Mouse (Mus musculus) G1E-ER4 (cell line): ENCODE data around the gene Alkbh3. TPM values are rescaled to one million over a fixed set of nuclear protein-coding genes. Genes with fewer than 3 reads are reported as not detected.

ENCODE experiments used
- GATA1 ChIP-seq: IDR thresholded peaks from one replicate; pipeline ENCODE4 v1.8.0; 2012; ENCODE audit warnings: low read length, inconsistent platforms
- polyA plus RNA-seq: library from polyadenylated mRNA; stranded (reverse); fragments of >175 nt; gene quantifications from 2 replicates; pipeline ENCODE4 v1.2.3, GENCODE M21; 2012

Alkbh3 gene
- polyA plus RNA-seq, 1 experiment = 25.4 TPM

GRCm38 (mm10) chr2:93975526-93976435 is 34.8 kb downstream of the Alkbh3 start:
- TF ChIP-seq GATA1 = no peak

GRCm38 (mm10) chr2:93975041-93975440 is 35.6 kb downstream of the Alkbh3 start:
- no peak for TF ChIP-seq GATA1

- no peak for TF ChIP-seq GATA1
These were observed 39.0 kb downstream of the Alkbh3 start for GRCm38 (mm10) chr2:93971647-93972046.

- no peak for TF ChIP-seq GATA1
These were observed 46.0 kb downstream of the Alkbh3 start for GRCm38 (mm10) chr2:93964494-93965160.

- TF ChIP-seq GATA1 = no peak
These were observed 46.8 kb downstream of the Alkbh3 start for GRCm38 (mm10) chr2:93963802-93964201.

GRCm38 (mm10) chr2:93961716-93962115 is 48.9 kb downstream of the Alkbh3 start:
- TF ChIP-seq GATA1 = no peak

- no peak for TF ChIP-seq GATA1
These were observed 51.3 kb downstream of the Alkbh3 start for GRCm38 (mm10) chr2:93959346-93959745.

- no peak for TF ChIP-seq GATA1
These were observed 52.4 kb downstream of the Alkbh3 start for GRCm38 (mm10) chr2:93958216-93958615.

GRCm38 (mm10) chr2:93957785-93958175 is 52.8 kb downstream of the Alkbh3 start:
- no peak for TF ChIP-seq GATA1

GRCm38 (mm10) chr2:93956908-93957784 is 53.5 kb downstream of the Alkbh3 start, which contains the start of gene Gm13889:
Gene Gm13889, minus strand, starts transcription at chr2:93957201.
- TF ChIP-seq GATA1 = no peak

GRCm38 (mm10) chr2:93956331-93956801 is 54.2 kb downstream of the Alkbh3 start:
- no peak for TF ChIP-seq GATA1

- no peak for TF ChIP-seq GATA1
These were observed 54.7 kb downstream of the Alkbh3 start for GRCm38 (mm10) chr2:93955886-93956285.

GRCm38 (mm10) chr2:93954781-93955578 is 55.6 kb downstream of the Alkbh3 start:
- TF ChIP-seq GATA1 = no peak

- no peak for TF ChIP-seq GATA1
These were observed 56.9 kb downstream of the Alkbh3 start for GRCm38 (mm10) chr2:93953726-93954125.

GRCm38 (mm10) chr2:93946976-93947375 is 63.6 kb downstream of the Alkbh3 start:
- TF ChIP-seq GATA1 = no peak
